Mouse (Mus musculus): ENCODE measurements around the gene Atp5d. TPM values are rescaled to one million over a fixed set of nuclear protein-coding genes. Genes with fewer than 3 reads are reported as not detected.
A peak's percentile ranks its signal among the peaks of the same experiment; 100 is the strongest.

Gene Atp5d
- polyA plus RNA-seq, 1 experiment from 2014 or later = 529 TPM

GRCm38 (mm10) chr10:80176270-80176834, 37.9 kb downstream of the Atp5d start:
- Histone ChIP-seq H3K9ac (no peak overlapping the region), H3K4me3 (ENCODE audit: low read depth, low read length) (no peak overlapping the region), H3K27ac (ENCODE audit: low read depth) (no peak overlapping the region), H3K27me3 (ENCODE audit: insufficient read depth, low read length) (no peaks in the 10 kb centered on the region), H3K4me2 (no peak overlapping the region), H3K4me1 (ENCODE audit: insufficient read depth) (no peaks in the 10 kb centered on the region; the same call in none of the 2 replicates), H3K9me3 (ENCODE audit: low read depth, low read length) (no peaks in the 10 kb centered on the region), H3K36me3 (ENCODE audit: insufficient read depth) (peaks cover 14% of the 10 kb centered on the region)
- ATAC-seq (ENCODE audit: insufficient read depth) (no peak), DNase-seq (no peak)
- WGBS = 81% methylated on average over 5 of the region's 5 CpGs
- TF ChIP-seq CTCF (IDR thresholded peaks at IDR 0.05; ENCODE audit: low read depth) = no peak

GRCm38 (mm10) chr10:80177441-80178279, 39.2 kb downstream of the Atp5d start:
- WGBS = 64% methylated on average over 7 of the region's 7 CpGs
- TF ChIP-seq CTCF (IDR thresholded peaks at IDR 0.05; ENCODE audit: low read depth) = no peak
- H3K9me3 ChIP-seq (ENCODE audit: low read depth, low read length) = no peaks in the 10 kb centered on the region
- no peaks in the 10 kb centered on the region for H3K27me3 ChIP-seq (ENCODE audit: insufficient read depth, low read length)
- ATAC-seq (ENCODE audit: insufficient read depth) = no peak
- H3K4me1 ChIP-seq (ENCODE audit: insufficient read depth) = no peaks in the 10 kb centered on the region; the same call in none of the 2 replicates
- no peak overlapping the region for H3K4me2 ChIP-seq
- no peak overlapping the region for H3K4me3 ChIP-seq (ENCODE audit: low read depth, low read length)
- no peak overlapping the region for H3K27ac ChIP-seq (ENCODE audit: low read depth)
- no peak for DNase-seq
- peaks cover 3% of the 10 kb centered on the region; the same call in 1 of the 2 replicates for H3K36me3 ChIP-seq (ENCODE audit: insufficient read depth)
- H3K9ac ChIP-seq = no peak overlapping the region

- no peaks in the 10 kb centered on the region; the same call in none of the 2 replicates for H3K4me1 ChIP-seq (ENCODE audit: insufficient read depth)
- H3K4me2 ChIP-seq = peak within 1 kb of the TSS; percentile 77
- ATAC-seq (ENCODE audit: insufficient read depth) (peak; percentile 72), DNase-seq (peak; percentile 79)
- no peak for TF ChIP-seq CTCF (IDR thresholded peaks at IDR 0.05; ENCODE audit: low read depth)
- 1% methylated on average over 81 of the region's 106 CpGs for WGBS
- 0 out of 2 replicates have a peak, but pooled peaks cover 2% of the 10 kb centered on the region for H3K36me3 ChIP-seq (ENCODE audit: insufficient read depth)
- H3K4me3 ChIP-seq (ENCODE audit: low read depth, low read length) = peak within 1 kb of the TSS; percentile 75
- H3K9ac ChIP-seq = peak within 1 kb of the TSS; percentile 93
- H3K27ac ChIP-seq (ENCODE audit: low read depth) = peak within 1 kb of the TSS; percentile 54; the same call in 1 of the 2 replicates
- no peaks in the 10 kb centered on the region for H3K27me3 ChIP-seq (ENCODE audit: insufficient read depth, low read length)
- no peaks in the 10 kb centered on the region for H3K9me3 ChIP-seq (ENCODE audit: low read depth, low read length)
These were observed 40.9 kb downstream of the Atp5d start, which contains the start of gene Efna2 for GRCm38 (mm10) chr10:80179068-80180051. Efna2 (plus strand) TSS chr10:80179482.

GRCm38 (mm10) chr10:80180288-80180687, 41.9 kb downstream of the Atp5d start:
- 0 out of 2 replicates have a peak, but pooled peaks cover 2% of the 10 kb centered on the region for H3K36me3 ChIP-seq (ENCODE audit: insufficient read depth)
- H3K4me2 ChIP-seq = peak overlapping the region; percentile 77
- no peak overlapping the region for H3K27ac ChIP-seq (ENCODE audit: low read depth)
- TF ChIP-seq CTCF (IDR thresholded peaks at IDR 0.05; ENCODE audit: low read depth) = no peak
- ATAC-seq (ENCODE audit: insufficient read depth) = no peak
- no peaks in the 10 kb centered on the region; the same call in none of the 2 replicates for H3K4me1 ChIP-seq (ENCODE audit: insufficient read depth)
- no peaks in the 10 kb centered on the region for H3K27me3 ChIP-seq (ENCODE audit: insufficient read depth, low read length)
- 26% methylated on average over 6 of the region's 6 CpGs for WGBS
- peak overlapping the region; percentile 75 for H3K4me3 ChIP-seq (ENCODE audit: low read depth, low read length)
- H3K9ac ChIP-seq = peak overlapping the region; percentile 93
- no peaks in the 10 kb centered on the region for H3K9me3 ChIP-seq (ENCODE audit: low read depth, low read length)
- no peak for DNase-seq

- ATAC-seq (ENCODE audit: insufficient read depth) = no peak
- 0 out of 2 replicates have a peak, but pooled peaks cover 2% of the 10 kb centered on the region for H3K36me3 ChIP-seq (ENCODE audit: insufficient read depth)
- no peak overlapping the region for H3K27ac ChIP-seq (ENCODE audit: low read depth)
- TF ChIP-seq CTCF (IDR thresholded peaks at IDR 0.05; ENCODE audit: low read depth) = no peak
- no peaks in the 10 kb centered on the region for H3K9me3 ChIP-seq (ENCODE audit: low read depth, low read length)
- no peaks in the 10 kb centered on the region for H3K27me3 ChIP-seq (ENCODE audit: insufficient read depth, low read length)
- H3K4me1 ChIP-seq (ENCODE audit: insufficient read depth) = no peaks in the 10 kb centered on the region; the same call in none of the 2 replicates
- H3K4me2 ChIP-seq = peak overlapping the region; percentile 77
- WGBS = 26% methylated on average over 5 of the region's 5 CpGs
- DNase-seq = no peak
- peak overlapping the region; percentile 75 for H3K4me3 ChIP-seq (ENCODE audit: low read depth, low read length)
- H3K9ac ChIP-seq = peak overlapping the region; percentile 93
These were observed 42.4 kb downstream of the Atp5d start for GRCm38 (mm10) chr10:80180823-80181222.

- H3K27ac ChIP-seq (ENCODE audit: low read depth) = no peak overlapping the region
- ATAC-seq (ENCODE audit: insufficient read depth) (no peak), DNase-seq (no peak)
- no peaks in the 10 kb centered on the region; the same call in none of the 2 replicates for H3K4me1 ChIP-seq (ENCODE audit: insufficient read depth)
- WGBS = 97% methylated on average over 7 of the region's 7 CpGs
- H3K9me3 ChIP-seq (ENCODE audit: low read depth, low read length) = no peaks in the 10 kb centered on the region
- no peak overlapping the region for H3K4me3 ChIP-seq (ENCODE audit: low read depth, low read length)
- no peaks in the 10 kb centered on the region for H3K27me3 ChIP-seq (ENCODE audit: insufficient read depth, low read length)
- TF ChIP-seq CTCF (IDR thresholded peaks at IDR 0.05; ENCODE audit: low read depth) = no peak
- peaks cover 12% of the 10 kb centered on the region for H3K36me3 ChIP-seq (ENCODE audit: insufficient read depth)
- no peak overlapping the region for H3K4me2 ChIP-seq
- H3K9ac ChIP-seq = no peak overlapping the region
These were observed 44.1 kb downstream of the Atp5d start for GRCm38 (mm10) chr10:80182547-80182946.
